8 mouse cellular contexts compared by ENCODE assay signal in genomic region chr7:34571295-34571694, GRCm38 (mm10).
A peak's percentile ranks its signal among the peaks of the same experiment; 100 is the strongest.
DNase-seq lines count a peak whose midpoint lies in the region; ATAC-seq and TF ChIP-seq lines count a peak whose summit lies in the region.
"Had no signal": no experiment of that assay in that cellular context is flagged by ENCODE, and none has a peak within 500 bp of the region (broad histone marks: within the 10 kb centered on the region; RNA-seq: fewer than 3 reads in every experiment).

No protein-coding gene starts in this region.

- 0 out of 2 replicates have a peak, but pooled peaks cover 3% of the 10 kb centered on the region for H3K27me3 ChIP-seq in heart, postnatal 0 days (ENCODE audit: control insufficient read depth, insufficient read depth, low read length)
- no peaks in the 10 kb centered on the region for H3K27me3 ChIP-seq in midbrain, embryonic 15.5 days (replicated peaks)

- H3K9me3 ChIP-seq in heart, postnatal 0 days (replicated peaks; ENCODE audit: control insufficient read depth, low read length): no peaks in the 10 kb centered on the region
- no peaks in the 10 kb centered on the region for H3K9me3 ChIP-seq in midbrain, embryonic 15.5 days
- H3K9me3 ChIP-seq: liver, embryonic 15.5 days had no signal

- 24% methylated on average over 10 of the region's 10 CpGs for WGBS in heart, postnatal 0 days
- WGBS in midbrain, embryonic 15.5 days: 43% methylated on average over 10 of the region's 10 CpGs

- H3K4me3 ChIP-seq in heart, postnatal 0 days (ENCODE audit: low read depth, low read length): no peak overlapping the region
- no peak overlapping the region for H3K4me3 ChIP-seq in midbrain, embryonic 15.5 days
- H3K4me3 ChIP-seq: liver, embryonic 15.5 days had no signal

- no peaks in the 10 kb centered on the region for H3K36me3 ChIP-seq in heart, postnatal 0 days (replicated peaks; ENCODE audit: control insufficient read depth, insufficient read depth, low read length)
- no peaks in the 10 kb centered on the region for H3K36me3 ChIP-seq in midbrain, embryonic 15.5 days (replicated peaks)
- H3K36me3 ChIP-seq: liver, embryonic 15.5 days had no signal

- TF ChIP-seq EP300 in heart, postnatal 0 days (IDR thresholded peaks at IDR 0.05; ENCODE audit: low read depth): no peak

- peak overlapping the region; percentile 70 for H3K4me2 ChIP-seq in heart, postnatal 0 days (ENCODE audit: low read depth, low read length)
- peak overlapping the region; percentile 53; the same call in 1 of the 2 replicates for H3K4me2 ChIP-seq in midbrain, embryonic 15.5 days

- ATAC-seq in heart, postnatal 0 days (ENCODE audit: insufficient read depth, low read depth): peak; percentile 65
- ATAC-seq in midbrain, embryonic 15.5 days (replicated peaks): no peak

- H3K27ac ChIP-seq in heart, postnatal 0 days (ENCODE audit: low read depth): peak overlapping the region; percentile 30; the same call in 1 of the 2 replicates
- H3K27ac ChIP-seq in midbrain, embryonic 15.5 days: peak overlapping the region; percentile 69; the same call in 1 of the 2 replicates
- H3K27ac ChIP-seq: liver, embryonic 15.5 days had no signal

- no peak for TF ChIP-seq CTCF in heart, postnatal 0 days (IDR thresholded peaks at IDR 0.05; ENCODE audit: low read depth)

- H3K4me1 ChIP-seq in heart, postnatal 0 days (ENCODE audit: control insufficient read depth, insufficient read depth): peaks cover 11% of the 10 kb centered on the region
- H3K4me1 ChIP-seq in midbrain, embryonic 15.5 days: peaks cover 19% of the 10 kb centered on the region

- DNase-seq in ES-CJ7 (ENCODE audit: low read depth, low spot score): peak; percentile 39
- peak; percentile 73 for DNase-seq in adrenal gland, postnatal 14 days
- peak; percentile 57 for DNase-seq in heart, postnatal 0 days (ENCODE audit: low spot score)
- peak; percentile 81 for DNase-seq in kidney, postnatal 25 days
- DNase-seq in layer of hippocampus, adult 9-11 months: no peak
- no peak for DNase-seq in spleen, adult 12 weeks (ENCODE audit: low spot score)

- H3K9ac ChIP-seq in heart, postnatal 0 days (replicated peaks; ENCODE audit: low read depth, low read length): no peak overlapping the region
- no peak overlapping the region for H3K9ac ChIP-seq in midbrain, embryonic 15.5 days
- H3K9ac ChIP-seq: liver, embryonic 15.5 days had no signal

Comparison
In these comparisons a context has a peak if more than half of its experiments do, and no peak if none do; other contexts are left out.
1. DNase-seq: peak in ES-CJ7 (single experiment), adrenal gland, postnatal 14 days (single experiment), heart, postnatal 0 days (single experiment) and kidney, postnatal 25 days (2 of 2); none in layer of hippocampus, adult 9-11 months (single experiment) and spleen, adult 12 weeks (single experiment).